Mouse (Mus musculus): ENCODE data around the gene Rrm2.
"Not testable (repeated sequence)": the region's sequence is repeated elsewhere in the genome, so short reads cannot be mapped to it uniquely, and the experiment has no call there.

Rrm2 gene

DNA sequence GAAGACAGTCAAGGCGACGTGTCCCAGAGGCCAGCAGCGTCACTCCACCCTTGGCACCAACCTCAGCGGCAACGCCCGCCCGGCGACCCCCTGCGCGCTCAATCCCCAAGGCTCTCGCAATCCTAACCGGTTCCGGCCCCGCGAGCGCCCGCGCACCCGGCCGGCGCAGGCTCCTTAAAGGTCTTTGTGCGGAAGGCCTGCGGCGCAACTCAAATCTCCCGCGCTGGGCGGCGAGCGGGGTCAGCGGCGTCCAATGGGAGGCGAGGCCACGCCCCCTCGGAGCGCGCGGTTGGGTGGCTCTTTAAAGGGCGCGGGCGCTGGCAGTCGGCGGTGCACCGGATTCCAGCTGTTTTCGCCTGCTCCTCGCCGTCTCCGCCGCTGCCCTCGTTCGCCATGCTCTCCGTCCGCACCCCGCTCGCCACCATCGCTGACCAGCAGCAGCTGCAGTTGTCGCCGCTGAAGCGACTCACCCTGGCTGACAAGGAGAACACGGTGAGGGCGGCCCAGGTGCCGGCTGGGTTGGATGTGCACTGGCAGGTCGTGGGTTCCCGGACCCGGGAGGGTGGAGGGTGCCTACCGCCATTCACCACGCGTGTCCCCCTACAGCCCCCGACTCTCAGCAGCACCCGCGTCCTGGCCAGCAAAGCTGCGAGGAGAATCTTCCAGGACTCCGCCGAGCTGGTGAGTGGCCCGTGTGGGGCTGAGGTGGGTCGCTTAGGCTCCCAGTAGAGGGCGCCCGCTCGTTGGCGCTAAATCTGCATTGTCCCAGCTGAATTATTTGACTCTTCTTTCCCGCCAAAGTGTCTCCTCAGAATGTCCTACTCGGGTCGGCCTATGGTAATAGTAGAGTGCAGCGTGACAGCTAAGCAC, at the start of gene Rrm2:
Rrm2 (plus strand) TSS at position 288 of the 870 bp plus-strand sequence.
- DNase-seq = peak; percentile 99

DNA sequence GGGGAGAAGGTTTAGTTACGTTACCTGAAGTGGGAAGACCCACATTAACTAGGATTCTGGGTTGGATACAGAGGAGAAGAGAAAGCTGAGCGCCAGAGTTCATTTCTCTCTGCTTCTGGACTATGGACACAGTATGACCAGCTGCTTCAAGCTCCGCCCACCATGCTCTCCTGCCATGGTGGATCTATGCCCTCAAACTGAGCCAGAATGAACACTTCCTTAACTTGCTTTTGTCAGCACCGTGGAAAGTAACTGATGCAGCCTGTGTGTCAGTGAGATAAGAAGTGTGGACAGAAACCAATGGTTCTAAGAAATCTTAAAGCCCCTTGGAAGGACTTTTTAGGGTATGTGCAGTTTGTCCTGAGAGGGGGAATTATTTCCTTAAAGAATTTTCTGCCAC, 49.0 kb upstream of the Rrm2 start:
- DNase-seq = no peak

DNA sequence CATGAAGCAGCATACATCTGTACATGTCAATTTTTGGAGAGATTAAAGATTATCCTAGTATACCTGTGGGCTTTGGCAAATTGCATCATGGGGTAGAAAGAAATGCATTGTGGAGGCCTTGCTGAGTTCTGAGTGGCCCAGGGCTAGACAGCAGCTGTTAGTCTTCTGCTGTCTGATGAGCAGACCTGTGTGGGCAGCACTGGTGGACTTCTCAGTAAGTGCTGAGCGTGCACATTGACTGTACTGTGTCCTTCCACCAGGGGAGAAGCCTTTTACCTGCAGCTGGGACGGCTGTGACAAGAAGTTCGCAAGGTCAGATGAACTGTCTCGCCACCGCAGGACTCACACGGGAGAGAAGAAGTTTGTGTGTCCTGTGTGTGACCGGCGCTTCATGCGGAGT, 48.1 kb upstream of the Rrm2 start:
- no peak for DNase-seq

DNA sequence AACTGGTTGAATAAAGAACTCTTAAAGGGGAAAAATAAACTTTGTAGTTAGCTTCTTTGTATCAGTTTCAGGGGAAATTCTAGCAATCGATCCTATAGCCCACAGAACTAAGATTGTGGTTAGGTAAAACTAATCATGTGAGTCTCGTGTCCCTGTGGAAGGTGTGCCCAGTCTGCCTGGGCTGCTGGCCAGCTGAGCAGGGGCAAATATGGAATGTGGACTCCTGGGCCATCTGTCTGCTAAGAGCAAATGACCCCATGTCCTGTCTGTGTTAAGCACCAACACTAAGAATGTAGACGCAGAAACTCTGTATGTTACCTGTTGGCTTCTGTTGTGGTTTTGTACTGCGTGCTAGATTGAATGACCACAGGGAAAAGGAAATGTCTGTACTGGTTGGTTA, 46.9 kb upstream of the Rrm2 start:
- DNase-seq = no peak

DNA sequence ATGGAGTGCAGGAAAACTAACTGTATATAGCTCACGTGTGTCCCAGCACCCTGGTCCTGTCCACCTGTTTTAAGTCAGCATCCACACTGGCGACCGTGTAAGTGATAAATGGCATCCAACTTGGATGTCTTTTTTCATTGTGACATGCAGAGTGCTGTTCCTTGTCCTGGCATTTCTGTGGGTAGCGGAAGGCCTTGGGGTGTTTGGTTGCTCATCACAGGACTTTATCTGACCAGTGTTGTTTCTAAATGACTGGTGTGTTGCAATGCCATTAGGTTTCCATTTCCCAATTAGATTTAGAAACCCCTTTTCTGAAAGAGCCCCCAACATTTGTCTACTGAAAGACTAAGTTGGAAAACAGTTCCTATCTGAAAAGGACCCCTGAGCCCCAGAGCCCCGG, 45.9 kb upstream of the Rrm2 start:
- DNase-seq = no peak

DNA sequence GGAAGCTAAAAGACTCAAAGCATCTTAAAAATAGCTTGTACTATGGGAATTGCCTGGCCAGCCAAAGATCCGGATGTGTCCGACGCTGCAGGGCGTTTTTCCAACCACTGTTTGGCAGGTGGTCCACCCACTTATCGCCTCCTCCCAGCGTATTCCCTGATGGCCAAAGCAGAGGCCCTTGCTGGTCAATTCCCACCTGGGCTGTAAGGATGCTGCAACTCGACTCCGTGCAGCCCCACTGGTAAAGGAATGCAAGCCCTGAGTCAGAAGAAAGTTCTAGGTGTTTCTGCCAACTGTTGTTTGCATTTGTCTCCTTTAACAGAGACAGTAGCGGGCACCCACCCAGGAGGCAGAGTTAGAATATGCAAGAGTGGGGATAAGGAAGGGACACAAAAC, 27.9 kb upstream of the Rrm2 start:
- no peak for DNase-seq

DNA sequence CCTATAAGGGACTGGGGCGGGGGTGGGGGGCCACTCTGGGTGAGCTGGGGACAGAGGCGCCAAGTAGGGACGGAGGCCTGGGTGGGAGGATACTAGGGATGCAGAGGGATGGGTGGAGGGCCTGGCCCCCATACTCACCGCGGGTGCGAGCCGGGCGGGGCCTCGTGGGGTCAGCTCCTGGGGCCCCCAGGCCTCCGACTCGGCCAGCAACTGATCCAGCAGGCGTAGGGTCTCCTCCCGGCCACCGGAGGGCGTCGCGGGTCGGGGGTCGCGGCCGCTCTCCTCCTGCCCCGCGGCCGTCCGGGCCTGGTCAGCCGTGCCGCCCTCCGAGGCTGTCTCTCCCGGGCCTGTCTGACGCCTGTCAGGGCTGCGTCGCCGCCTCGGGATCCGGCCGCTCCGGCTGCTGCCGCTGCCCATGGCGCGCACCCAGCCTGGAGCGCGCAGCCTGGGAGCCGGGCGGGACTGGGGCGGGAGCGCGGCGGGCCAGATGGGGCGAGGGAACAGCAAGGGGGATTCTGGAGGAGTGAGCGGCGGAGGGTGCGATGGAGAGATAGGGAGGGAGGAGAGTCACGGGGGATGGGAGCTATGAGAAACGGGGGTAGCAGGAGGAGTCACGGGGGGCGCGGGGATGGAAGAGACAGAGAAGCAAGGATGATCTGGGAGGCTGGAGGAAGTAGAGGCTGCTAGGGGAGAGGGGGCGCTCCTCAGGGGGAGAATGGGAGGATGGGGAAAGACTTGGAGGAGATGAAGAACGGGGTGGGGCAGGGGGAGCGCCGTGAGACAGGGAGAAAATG, 27.4 kb upstream of the Rrm2 start:
- DNase-seq = no peak

DNA sequence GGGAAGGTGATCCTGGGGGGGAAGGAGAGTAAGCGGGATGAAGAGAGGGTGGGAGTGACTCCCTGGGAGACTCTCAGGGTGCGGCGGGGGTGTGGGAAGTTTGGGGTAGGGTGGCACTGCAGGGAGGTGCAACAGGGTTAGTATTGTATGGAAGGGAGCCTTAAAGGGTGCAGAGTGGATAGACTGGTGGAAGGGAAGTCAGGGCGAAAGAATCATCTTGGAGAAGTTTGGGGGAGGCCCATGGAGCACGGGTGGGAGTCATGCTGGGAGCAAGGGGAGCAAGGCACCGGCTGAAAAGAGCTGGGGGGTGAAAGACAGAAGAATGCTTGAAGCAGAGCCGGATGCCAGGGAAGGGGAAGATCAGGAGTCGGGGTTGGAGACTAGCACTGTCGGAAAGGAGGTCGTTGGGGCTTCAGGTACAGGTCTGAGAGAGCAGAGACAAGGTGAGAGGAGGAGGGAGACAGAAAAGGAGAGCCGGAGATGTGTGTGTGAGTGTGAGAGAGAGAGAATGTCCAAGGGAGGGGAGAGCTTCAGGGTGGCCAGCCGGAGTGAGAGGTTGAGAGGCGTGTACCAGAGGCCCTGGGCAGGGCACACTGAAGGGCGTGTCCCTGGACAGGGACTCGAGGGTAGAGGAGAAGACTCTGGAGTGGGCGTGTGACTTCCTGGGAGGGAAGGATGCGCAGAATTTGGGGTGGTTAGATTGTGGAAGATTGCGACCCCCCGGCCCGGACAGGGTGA, 26.6 kb upstream of the Rrm2 start, which contains the start of gene Cys1:
Cys1 (minus strand) TSS at position 528 of the 738 bp plus-strand sequence.
- no peak for DNase-seq

DNA sequence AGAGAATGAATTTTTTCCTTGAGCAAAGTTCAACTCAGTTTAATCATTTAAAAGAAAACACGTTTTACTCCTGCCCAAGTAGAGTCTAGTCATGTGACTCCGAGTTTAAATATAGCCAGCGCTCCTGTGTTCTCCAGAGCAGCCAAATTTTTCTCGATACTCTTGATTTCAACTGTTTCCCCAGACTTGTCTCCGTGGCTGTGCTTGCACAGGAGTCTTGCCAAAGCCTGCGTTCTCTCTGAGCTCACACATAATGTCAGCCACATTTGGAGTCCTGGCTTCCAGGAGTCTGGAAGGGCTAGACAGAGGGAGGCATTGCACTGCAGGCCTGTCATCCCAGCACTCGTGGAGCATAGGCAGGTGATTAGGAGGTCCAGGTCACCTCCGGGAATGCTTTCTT, 25.5 kb upstream of the Rrm2 start:
- DNase-seq = no peak

DNA sequence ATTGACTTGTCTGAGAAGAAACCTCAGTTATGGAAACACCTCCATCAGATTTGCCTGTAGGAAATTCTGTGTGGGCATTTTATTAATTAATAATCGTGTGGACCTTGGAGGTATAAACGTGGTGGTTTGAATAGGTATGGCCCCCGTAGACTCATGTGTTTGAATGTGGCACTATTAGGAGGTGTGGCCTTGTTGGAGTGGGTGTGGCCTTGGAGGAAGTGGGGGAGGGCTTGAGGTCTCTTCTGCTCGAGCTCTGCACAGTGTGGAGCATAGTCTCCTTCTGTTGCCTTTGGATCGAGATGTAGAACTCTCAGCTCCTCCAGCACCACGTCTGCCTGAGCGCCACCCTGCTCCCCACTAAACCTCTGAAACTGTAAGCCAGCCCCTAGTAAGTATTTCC, 24.6 kb upstream of the Rrm2 start:
- no peak for DNase-seq

DNA sequence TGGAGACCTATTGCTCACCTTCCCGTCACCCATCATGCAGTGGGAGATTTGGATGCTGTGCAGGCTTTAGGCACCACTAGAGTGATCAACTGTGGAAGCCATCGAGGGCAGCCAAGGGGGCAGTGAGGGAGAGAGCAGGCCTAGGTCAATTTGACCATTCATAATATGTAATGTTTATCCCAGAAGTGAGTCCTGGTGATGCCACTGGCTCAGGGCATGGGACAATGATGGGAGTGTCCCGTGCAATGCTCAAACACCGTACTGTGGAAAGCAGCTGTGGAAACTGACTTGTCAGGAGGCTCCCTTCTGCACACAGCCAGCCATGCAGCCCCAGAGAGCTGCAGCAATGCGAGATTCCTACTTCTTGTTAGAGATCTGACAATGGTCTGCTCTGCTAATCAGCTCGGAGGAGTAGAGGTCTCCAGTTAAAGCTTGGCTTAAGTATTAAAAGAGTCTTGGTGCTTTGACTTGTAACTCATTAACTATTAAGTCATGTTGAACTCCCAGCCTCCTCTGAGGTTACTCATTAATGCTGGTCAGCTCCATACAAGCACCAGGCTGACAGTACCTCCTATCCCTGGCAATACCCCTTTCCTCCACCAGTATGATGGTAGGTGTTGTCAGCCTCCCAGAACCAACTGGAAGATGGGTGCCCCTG, 21.9 kb upstream of the Rrm2 start:
- DNase-seq = no peak

DNA sequence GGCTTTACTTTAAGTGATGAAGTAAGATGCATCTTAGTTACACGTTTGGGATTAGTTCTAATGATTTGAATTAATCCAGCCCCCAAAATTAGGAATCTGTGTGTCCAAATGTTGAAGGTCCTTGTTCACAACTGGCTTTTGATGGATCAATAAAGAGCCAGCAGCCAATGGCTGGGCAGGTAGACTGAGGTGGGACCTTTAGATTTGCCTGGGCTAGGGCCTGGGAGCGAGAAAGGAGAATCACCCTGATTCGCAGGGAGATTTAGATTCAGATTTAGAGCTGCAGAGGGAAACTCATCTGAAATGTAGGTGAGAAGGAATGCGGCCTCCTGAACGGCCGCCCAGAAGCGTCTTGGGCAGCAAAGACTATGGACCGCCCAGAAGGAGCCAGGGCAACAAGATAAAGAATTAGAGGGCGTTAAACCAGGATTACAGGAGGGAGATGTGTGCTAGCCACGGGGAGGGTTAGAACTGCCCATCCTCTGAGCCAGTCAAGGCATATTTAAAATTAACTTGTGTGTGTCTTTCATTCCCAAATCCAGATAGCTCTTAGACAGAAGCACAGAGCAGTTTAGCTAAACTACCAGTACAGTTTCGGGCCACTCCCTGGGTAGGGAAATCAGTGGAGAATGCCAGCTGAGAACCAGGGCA, 21.2 kb upstream of the Rrm2 start:
- no peak for DNase-seq

DNA sequence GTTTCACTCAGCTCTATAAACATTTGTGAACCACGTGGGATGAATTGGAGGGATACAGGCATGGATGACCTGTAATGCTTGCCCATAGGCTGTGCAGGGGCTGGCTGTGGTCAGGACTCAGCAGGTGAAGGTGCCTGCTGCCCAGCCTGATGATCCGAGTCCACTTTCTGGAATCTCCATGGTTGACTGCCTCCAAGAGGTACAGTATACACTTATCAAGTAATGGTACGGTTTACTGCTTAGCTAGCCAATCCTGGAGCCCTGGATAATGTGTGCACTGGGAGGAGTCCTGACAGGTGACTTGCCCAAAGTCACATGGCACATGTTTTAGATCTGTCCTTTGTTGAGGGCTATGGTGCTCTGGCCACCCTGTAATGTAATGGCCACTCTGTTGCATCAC, 17.7 kb upstream of the Rrm2 start:
- no peak for DNase-seq

DNA sequence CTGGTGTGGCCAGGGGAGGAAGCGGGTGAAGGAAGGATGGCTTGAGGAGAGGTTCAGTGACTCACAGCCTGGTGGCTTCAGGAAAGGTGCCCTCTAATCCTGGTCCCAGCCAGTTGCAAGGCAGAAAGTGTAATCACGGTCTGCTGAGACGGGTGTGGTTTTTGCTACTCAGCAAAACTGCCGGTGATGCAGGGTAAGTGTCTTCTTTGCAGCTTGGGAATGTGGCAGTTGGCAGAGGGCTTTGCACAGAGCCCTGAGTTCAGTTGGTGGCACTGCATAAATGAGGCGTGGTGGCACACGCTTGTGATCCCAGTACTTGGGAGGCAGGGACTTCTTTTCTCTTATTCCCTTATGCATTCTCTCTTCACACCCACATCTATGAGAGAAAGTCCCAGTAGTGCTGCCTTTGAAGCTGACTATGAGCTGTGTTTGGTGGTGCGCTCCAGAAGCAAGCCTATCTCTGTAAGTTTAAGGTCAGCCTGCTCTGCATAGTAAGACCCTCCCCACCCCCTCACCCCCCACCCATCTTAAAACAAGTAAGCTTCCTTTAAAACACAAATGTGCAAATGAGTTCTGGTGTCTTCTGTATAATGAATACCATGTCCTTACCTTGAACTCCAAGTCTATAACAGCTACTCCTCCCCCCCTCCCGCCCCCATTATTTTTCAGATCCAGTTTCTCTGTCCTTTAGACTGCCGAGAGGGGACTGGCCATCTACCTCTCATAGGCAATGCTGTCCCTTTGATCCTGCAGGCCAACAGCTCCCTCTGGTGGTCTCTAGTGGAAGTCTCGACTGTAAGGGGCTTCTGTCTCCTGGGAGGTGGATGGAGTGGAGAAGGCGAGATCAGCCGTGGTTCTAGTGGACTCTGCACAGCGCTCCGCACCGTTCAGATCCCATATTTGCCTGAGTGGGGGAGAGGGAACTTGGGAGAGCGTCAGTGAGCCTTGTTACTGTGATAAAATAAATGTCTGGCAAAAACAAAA, 11.2 kb upstream of the Rrm2 start:
- peak; percentile 85 for DNase-seq

DNA sequence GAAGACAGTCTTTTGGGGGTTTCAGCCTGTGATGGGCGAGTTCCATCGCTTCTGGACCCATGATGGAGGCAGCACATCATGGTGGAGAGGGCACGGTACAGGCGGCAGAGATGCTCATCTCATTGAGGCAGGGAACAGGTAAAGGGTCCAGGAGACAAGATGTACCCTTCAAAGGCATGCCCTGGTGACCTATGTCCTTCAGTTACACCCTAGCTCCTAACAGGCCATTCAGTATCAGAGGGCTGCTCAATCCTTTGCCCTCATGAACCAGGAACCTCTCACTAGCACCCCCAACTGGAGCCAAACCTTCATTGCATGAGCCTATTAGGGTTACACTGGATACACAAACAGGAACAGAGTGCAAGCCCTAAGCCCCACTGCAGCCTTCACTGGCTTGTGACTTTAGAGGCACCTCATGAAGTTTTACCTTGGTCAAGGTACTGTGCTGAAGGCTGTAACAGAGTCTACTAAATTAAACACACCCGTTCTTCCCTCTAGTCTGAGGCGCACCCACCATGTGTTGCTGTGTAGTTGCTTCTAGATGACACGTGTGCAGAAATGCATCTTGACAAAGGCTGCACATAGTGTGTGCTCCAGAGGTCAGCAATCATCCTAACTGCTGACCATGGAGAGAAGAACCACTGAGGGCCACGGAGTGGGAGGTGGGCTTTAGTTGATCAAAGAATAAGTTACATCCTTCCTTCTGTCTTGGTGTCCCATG, 10.4 kb upstream of the Rrm2 start:
- DNase-seq = peak; percentile 36

DNA sequence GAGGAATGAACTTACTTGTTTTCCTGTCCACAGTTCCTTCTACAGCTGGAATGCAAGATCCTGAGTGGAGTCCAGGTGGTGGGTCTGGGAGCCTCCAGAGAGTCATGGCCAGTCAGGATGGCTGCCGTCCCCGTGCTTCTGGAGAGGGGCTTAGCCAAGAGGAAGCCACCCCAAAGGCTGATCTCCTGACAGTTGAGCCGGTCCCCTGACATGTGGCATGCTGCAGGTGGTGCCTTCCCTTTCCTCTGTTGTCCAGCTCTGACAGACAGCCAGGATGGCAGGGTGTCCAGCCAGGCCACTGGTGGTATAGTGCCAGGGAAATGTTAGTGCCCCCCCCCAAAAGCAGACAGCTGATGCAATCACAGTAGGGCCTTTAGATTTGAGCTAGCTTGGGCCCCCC, 9.5 kb upstream of the Rrm2 start:
- DNase-seq = no peak

DNA sequence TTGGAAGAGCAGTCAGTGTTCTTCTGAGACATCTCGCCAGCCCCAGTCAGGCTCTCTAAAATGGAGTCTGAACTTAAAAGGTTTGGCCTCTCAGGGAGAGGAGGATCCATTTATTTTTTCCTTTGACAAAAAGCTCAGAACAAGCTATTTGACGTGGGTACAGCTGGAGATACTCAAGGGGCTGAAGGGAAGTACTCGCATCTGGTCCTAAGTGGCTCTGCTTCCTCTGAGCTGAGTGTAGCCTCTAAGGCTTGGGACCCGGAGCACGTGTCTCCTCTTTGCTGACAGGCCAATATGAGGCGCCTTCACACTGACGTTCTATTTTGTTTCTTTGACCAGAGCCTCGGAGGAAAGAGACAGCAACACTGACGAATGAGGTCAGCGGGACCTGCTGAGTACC, 8.5 kb upstream of the Rrm2 start:
- no peak for DNase-seq

DNA sequence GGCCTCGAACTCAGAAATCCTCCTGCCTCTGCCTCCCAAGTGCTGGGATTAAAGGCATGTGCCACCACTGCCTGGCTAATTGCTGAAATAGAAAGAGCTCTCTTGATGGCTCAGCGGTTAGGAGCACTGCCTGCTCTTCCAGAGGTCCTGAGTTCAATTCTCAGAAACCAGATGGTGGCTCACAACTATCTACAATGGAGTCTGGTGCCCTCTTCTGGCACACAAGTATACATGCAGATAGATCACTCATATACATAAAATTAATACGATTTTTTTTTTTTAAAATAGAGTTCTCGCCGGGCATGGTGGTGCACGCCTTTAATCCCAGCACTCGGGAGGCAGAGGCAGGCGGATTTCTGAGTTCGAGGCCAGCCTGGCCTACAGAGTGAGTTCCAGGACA, 6.4 kb upstream of the Rrm2 start:
- DNase-seq = not testable (repeated sequence)

DNA sequence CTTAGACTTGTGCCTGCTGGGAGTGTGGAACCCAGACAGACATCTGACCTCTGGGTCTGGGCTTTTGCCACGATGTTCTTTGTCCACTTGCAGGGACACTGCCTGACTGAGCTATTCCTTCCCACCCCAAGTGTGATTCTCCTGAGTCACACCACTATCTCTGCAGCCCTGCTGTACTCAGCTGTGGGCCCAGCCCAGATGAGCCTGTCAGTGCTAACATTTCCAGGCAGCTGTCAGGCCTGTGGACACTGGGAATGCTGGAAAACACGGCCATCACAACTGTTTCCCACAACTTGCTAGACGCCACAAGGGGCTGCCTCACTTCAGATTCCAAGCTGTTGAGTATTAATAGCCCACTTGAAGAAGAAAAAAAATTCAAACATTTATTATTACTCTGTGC, 5.0 kb upstream of the Rrm2 start:
- DNase-seq = no peak

DNA sequence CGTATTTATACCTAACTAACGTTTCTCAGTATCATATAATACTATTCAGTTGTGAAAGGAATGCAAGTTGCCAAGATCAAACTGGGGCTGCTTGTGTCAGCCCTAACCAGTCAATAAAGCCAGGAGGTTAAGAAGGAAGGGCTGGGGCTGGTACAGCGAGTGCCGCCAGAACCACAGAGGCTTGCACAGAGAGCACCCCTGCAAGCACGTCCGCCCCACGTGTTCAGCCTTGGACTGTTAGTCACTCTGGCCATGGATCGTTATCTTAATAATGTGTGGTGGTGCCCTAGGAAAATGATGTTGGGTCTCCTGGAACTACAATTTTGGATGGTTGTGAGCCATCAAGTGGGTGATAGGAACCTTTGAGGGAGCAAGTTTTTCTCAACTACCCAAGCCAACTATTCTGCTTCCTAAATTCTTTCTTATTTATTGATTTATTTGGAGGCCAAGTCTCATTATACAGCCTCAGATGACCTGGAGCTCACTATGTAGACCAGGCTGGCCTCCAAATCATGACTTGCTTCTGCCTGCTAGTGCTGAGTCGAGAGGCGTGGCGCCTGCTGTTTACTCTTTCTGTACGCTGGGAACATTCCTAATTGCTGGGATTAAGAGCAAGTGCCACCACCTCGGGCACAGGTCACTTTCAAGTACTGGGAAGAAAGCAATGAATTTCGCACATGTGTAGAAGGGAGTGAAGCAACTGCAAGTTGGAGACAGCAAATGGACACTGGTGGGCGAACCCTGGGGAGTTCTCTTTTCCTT, 2.4 kb upstream of the Rrm2 start:
- no peak for DNase-seq

Data from thymus, postnatal 4 days (tissue).